ENCODE assay signal across 22 mouse cellular contexts in genomic region chr9:41570262-41570661, GRCm38 (mm10).
A peak's percentile ranks its signal among the peaks of the same experiment; 100 is the strongest.
DNase-seq lines count a peak whose midpoint lies in the region; ATAC-seq and TF ChIP-seq lines count a peak whose summit lies in the region.
"Had no signal": no experiment of that assay in that cellular context is flagged by ENCODE, and none has a peak within 500 bp of the region (broad histone marks: within the 10 kb centered on the region; RNA-seq: fewer than 3 reads in every experiment).

No protein-coding gene starts in this region.

- no peaks in the 10 kb centered on the region for H3K79me2 ChIP-seq in CH12.LX (replicated peaks; ENCODE audit: control insufficient read depth, extremely low read depth, insufficient read depth, poor library complexity, severe bottlenecking)

- H3K9ac ChIP-seq in neural tube, embryonic 14.5 days (replicated peaks; ENCODE audit: low read depth, low read length), result no peak overlapping the region
- no peak overlapping the region for H3K9ac ChIP-seq in CH12.LX (ENCODE audit: insufficient read depth, low read depth)
- H3K9ac ChIP-seq in ES-E14 (ENCODE audit: insufficient read depth, low read depth, low read length, poor library complexity, severe bottlenecking), result no peak overlapping the region

- TF ChIP-seq POLR2A in CH12.LX (IDR thresholded peaks at IDR 0.05; ENCODE audit: low read depth, low read length), result no peak

- TF ChIP-seq CTCF in CH12.LX (conservative IDR thresholded peaks at IDR 0.05 in 1 of 2, IDR thresholded peaks at IDR 0.05 in 1 of 2; ENCODE audit: low read depth in 2 of 2, low read length in 2 of 2), result no peak

- no peaks in the 10 kb centered on the region for H3K4me1 ChIP-seq in neural tube, embryonic 14.5 days (ENCODE audit: control insufficient read depth, insufficient read depth, low read length)
- H3K4me1 ChIP-seq in CH12.LX (ENCODE audit: control insufficient read depth in 1 of 2, insufficient read depth in 2 of 2) (0 out of 4 replicates have a peak, but pooled peaks cover 0 to 3% of the 10 kb centered on the region in 2 experiments), ES-E14 (ENCODE audit: control insufficient read depth in 2 of 2, insufficient read depth in 2 of 2, low read length in 2 of 2, poor library complexity in 1 of 2) (no peaks in the 10 kb centered on the region)

- 79% methylated on average over 4 of the region's 4 CpGs for WGBS in neural tube, embryonic 14.5 days

- in situ Hi-C loops in CH12.LX (cut with MboI; ENCODE audit: low pct_ligation_motif_present, low pct_unique_long_range_greater_than_20kb, low sequenced_read_pairs), result no loop called here
- in situ Hi-C loops in ES-E14 (cut with MboI; ENCODE audit: low sequenced_read_pairs in 2 of 2, unreplicated experiment in 2 of 2), result no loop called here

- H3K27me3 ChIP-seq in neural tube, embryonic 14.5 days (ENCODE audit: control insufficient read depth, insufficient read depth, low read length), result no peaks in the 10 kb centered on the region
- no peaks in the 10 kb centered on the region for H3K27me3 ChIP-seq in CH12.LX (replicated peaks)
- H3K27me3 ChIP-seq: Patski had no signal

- dilution Hi-C loops in CH12.LX (cut with MboI; ENCODE audit: extremely low pct_ligation_motif_present, extremely low pct_unique_long_range_greater_than_20kb, low sequenced_read_pairs), result no loop called here

- H3K9me3 ChIP-seq in neural tube, embryonic 14.5 days (ENCODE audit: control insufficient read depth, low read length), result no peaks in the 10 kb centered on the region
- no peaks in the 10 kb centered on the region for H3K9me3 ChIP-seq in CH12.LX (replicated peaks; ENCODE audit: low read length)
- no peaks in the 10 kb centered on the region for H3K9me3 ChIP-seq in ES-E14 (ENCODE audit: control insufficient read depth, insufficient read depth, low read depth, low read length)

- H3K4me2 ChIP-seq in neural tube, embryonic 14.5 days (ENCODE audit: low read depth, low read length), result no peak overlapping the region
- H3K4me2 ChIP-seq in CH12.LX (ENCODE audit: insufficient read depth, low read depth, poor library complexity, severe bottlenecking), result no peak overlapping the region

- DNase-seq in neural tube, embryonic 10.5 days (ENCODE audit: extremely low spot score, low spot score), result no peak
- DNase-seq in CH12.LX (ENCODE audit: extremely low read depth), result no peak
- no peak for DNase-seq in ES-E14 (ENCODE audit: low read depth, low spot score)
- DNase-seq in layer of hippocampus, postnatal 36 days, result no peak
- DNase-seq: adrenal gland, adult 2 months; adrenal gland, adult 8-10 months; adrenal gland, postnatal 10 days; adrenal gland, postnatal 14 days; adrenal gland, postnatal 25 days; adrenal gland, postnatal 36 days; B cell, adult 2 months; cerebellum, adult 11 months; cerebellum, adult 11-12 months; cerebellum, adult 18-20 months; cerebellum, adult 2 months; cerebellum, adult 8-10 months had no signal

- TF ChIP-seq RAD21 in CH12.LX (IDR thresholded peaks at IDR 0.05; ENCODE audit: low read depth, low read length), result no peak

- 0 out of 2 replicates have a peak overlapping the region, but pooled peaks have one; percentile 29 for H3K27ac ChIP-seq in neural tube, embryonic 14.5 days (ENCODE audit: low read depth, low read length)
- no peak overlapping the region for H3K27ac ChIP-seq in CH12.LX (ENCODE audit: insufficient read depth, low read depth)
- H3K27ac ChIP-seq in ES-E14 (ENCODE audit: insufficient read depth, low read depth, low read length, poor library complexity, severe bottlenecking), result no peak overlapping the region

- H3K4me3 ChIP-seq in neural tube, embryonic 14.5 days (ENCODE audit: low read depth, low read length), result no peak overlapping the region
- no peak overlapping the region for H3K4me3 ChIP-seq in CH12.LX (replicated peaks in 1 of 3; ENCODE audit: low read depth in 2 of 3, low read length in 2 of 3, poor library complexity in 1 of 3)
- no peak overlapping the region for H3K4me3 ChIP-seq in ES-E14 (ENCODE audit: insufficient read depth in 1 of 2, low read depth in 1 of 2, low read length in 2 of 2, poor library complexity in 1 of 2, severe bottlenecking in 1 of 2)

- TF ChIP-seq EP300 in CH12.LX (IDR thresholded peaks at IDR 0.05; ENCODE audit: low read length), result no peak

- no peak for ATAC-seq in neural tube, embryonic 14.5 days (ENCODE audit: low read depth)
- ATAC-seq in megakaryocyte, adult 5-6 weeks (ENCODE audit: poor library complexity, severe bottlenecking), result no peak
- ATAC-seq: activated CD4-positive, CD25-positive, alpha-beta regulatory T cell, adult 4 months; CD4-positive, CD25-positive, alpha-beta regulatory T cell, adult 4 months; Patski had no signal

- no peaks in the 10 kb centered on the region for H3K36me3 ChIP-seq in neural tube, embryonic 14.5 days (ENCODE audit: control insufficient read depth, insufficient read depth, low read length)
- H3K36me3 ChIP-seq in CH12.LX (replicated peaks in 1 of 2; ENCODE audit: control insufficient read depth in 1 of 2, insufficient read depth in 1 of 2, low read length in 1 of 2) (no peaks in the 10 kb centered on the region), ES-E14 (ENCODE audit: control insufficient read depth, insufficient read depth, low read length, poor library complexity, severe bottlenecking) (no peaks in the 10 kb centered on the region)
- H3K36me3 ChIP-seq: G1E had no signal

TF ChIP-seq in CH12.LX, 34 proteins besides CTCF, POLR2A, EP300 and RAD21:
- TF ChIP-seq UBTF (IDR thresholded peaks at IDR 0.05; ENCODE audit: low read depth, low read length) (no peak), E2F4 (IDR thresholded peaks at IDR 0.05; ENCODE audit: insufficient replicate concordance, low read depth, low read length) (no peak), MAFK (IDR thresholded peaks at IDR 0.05; ENCODE audit: insufficient replicate concordance, low read length) (peak; percentile 83; the same call in 1 of the 2 replicates)

TF ChIP-seq in ES-E14, 5 proteins besides CTCF, POLR2A, EP300 and RAD21:
- TF ChIP-seq HCFC1 (IDR thresholded peaks at IDR 0.05; ENCODE audit: borderline replicate concordance, insufficient read depth, low read length), result no peak
- TF ChIP-seq ZNF384 (IDR thresholded peaks at IDR 0.05; ENCODE audit: low read depth, low read length), result no peak
- peak; percentile 60; the same call in 1 of the 2 replicates for TF ChIP-seq MAFK (IDR thresholded peaks at IDR 0.05; ENCODE audit: insufficient read depth, low read depth, low read length)
- no peak for TF ChIP-seq CHD2 (IDR thresholded peaks at IDR 0.05; ENCODE audit: low read depth, low read length)
- no peak for TF ChIP-seq ZC3H11A (IDR thresholded peaks at IDR 0.05; ENCODE audit: borderline replicate concordance, low read depth, low read length)
